Mouse (Mus musculus): Measurements from ENCODE around the gene Adgb. TPM values are rescaled to one million over a fixed set of nuclear protein-coding genes. Genes with fewer than 3 reads are reported as not detected.

Gene Adgb
- total RNA-seq, 2 experiments from 2014 or later, result 0.23 to 0.25 TPM

Other genes with a start within 250 kb of the Adgb start
- gene Rab32, start 85.9 kb upstream of the Adgb start, total RNA-seq (2021), result 1 to 10 TPM; 1.6 to 1.9 TPM
- gene Gm10944, start 209.0 kb upstream of the Adgb start, total RNA-seq (2021), result not detected